Mouse (Mus musculus) spleen, postnatal 14 days (tissue): ENCODE results near the gene Ints3.
"Not testable (repeated sequence)": the region's sequence is repeated elsewhere in the genome, so short reads cannot be mapped to it uniquely, and the experiment has no call there.

Experiments used
- DNase-seq, 2 experiments: peaks; one replicate each; pipeline ENCODE4 v3.0.0; 2021 to 2022; ENCODE audit warnings: low spot score in 2 of 2

Gene Ints3

GRCm38 (mm10) chr3:90357959-90358358 lies 75.5 kb downstream of the Ints3 start:
- DNase-seq, result no peak

GRCm38 (mm10) chr3:90347847-90348246 lies 85.6 kb downstream of the Ints3 start:
- DNase-seq, result no peak

- DNase-seq, result not testable (repeated sequence)
Observed at GRCm38 (mm10) chr3:90342853-90343252, 90.6 kb downstream of the Ints3 start.
